Mouse (Mus musculus): ENCODE results near the gene Rbm4. TPM values are rescaled to one million over a fixed set of nuclear protein-coding genes. Genes with fewer than 3 reads are reported as not detected.

Gene Rbm4
- polyA plus RNA-seq, 1 experiment from 2014 or later = 109 TPM

GRCm38 (mm10) chr19:4810746-4811062 lies 17.0 kb upstream of the Rbm4 start:
- peak overlapping the region; percentile 78 for H3K9ac ChIP-seq (ENCODE audit: low read length)
- no peak; the same call in 1 of the 2 replicates for ATAC-seq (ENCODE audit: insufficient number of reproducible peaks, low FRiP score, low TSS enrichment, low read depth)
- WGBS = 0% methylated on average over 17 of the region's 17 CpGs
- H3K36me3 ChIP-seq (ENCODE audit: control insufficient read depth, insufficient read depth, low read length) = no peaks in the 10 kb centered on the region
- 0 out of 2 replicates have a peak overlapping the region, but pooled peaks have one; percentile 15 for H3K27ac ChIP-seq (replicated peaks; ENCODE audit: low read depth, low read length)
- no peaks in the 10 kb centered on the region for H3K9me3 ChIP-seq (ENCODE audit: control insufficient read depth, low read length)
- H3K27me3 ChIP-seq (ENCODE audit: control insufficient read depth, insufficient read depth, low read length) = no peaks in the 10 kb centered on the region
- H3K4me2 ChIP-seq (ENCODE audit: low read depth, severe bottlenecking) = peak overlapping the region; percentile 71
- H3K4me1 ChIP-seq (ENCODE audit: control insufficient read depth, insufficient read depth, low read length) = peaks cover 9% of the 10 kb centered on the region
- no peak for DNase-seq (ENCODE audit: low spot score)
- peak overlapping the region; percentile 70 for H3K4me3 ChIP-seq (ENCODE audit: low read depth, low read length)

GRCm38 (mm10) chr19:4810309-4810708 lies 16.6 kb upstream of the Rbm4 start:
- peak overlapping the region; percentile 78 for H3K9ac ChIP-seq (ENCODE audit: low read length)
- H3K4me3 ChIP-seq (ENCODE audit: low read depth, low read length) = peak overlapping the region; percentile 70
- no peaks in the 10 kb centered on the region for H3K27me3 ChIP-seq (ENCODE audit: control insufficient read depth, insufficient read depth, low read length)
- ATAC-seq (ENCODE audit: insufficient number of reproducible peaks, low FRiP score, low TSS enrichment, low read depth) = no peak
- H3K4me1 ChIP-seq (ENCODE audit: control insufficient read depth, insufficient read depth, low read length) = peaks cover 9% of the 10 kb centered on the region
- no peaks in the 10 kb centered on the region for H3K36me3 ChIP-seq (ENCODE audit: control insufficient read depth, insufficient read depth, low read length)
- 0% methylated on average over 14 of the region's 14 CpGs for WGBS
- no peak for DNase-seq (ENCODE audit: low spot score)
- H3K9me3 ChIP-seq (ENCODE audit: control insufficient read depth, low read length) = no peaks in the 10 kb centered on the region
- H3K27ac ChIP-seq (replicated peaks; ENCODE audit: low read depth, low read length) = no peak overlapping the region
- H3K4me2 ChIP-seq (ENCODE audit: low read depth, severe bottlenecking) = peak overlapping the region; percentile 71

GRCm38 (mm10) chr19:4803283-4803682 lies 9.6 kb upstream of the Rbm4 start:
- H3K4me2 ChIP-seq (ENCODE audit: low read depth, severe bottlenecking) = no peak overlapping the region
- H3K9ac ChIP-seq (ENCODE audit: low read length) = no peak overlapping the region
- H3K27ac ChIP-seq (replicated peaks; ENCODE audit: low read depth, low read length) = no peak overlapping the region
- H3K36me3 ChIP-seq (ENCODE audit: control insufficient read depth, insufficient read depth, low read length) = peaks cover 31% of the 10 kb centered on the region
- no peak for DNase-seq (ENCODE audit: low spot score)
- no peaks in the 10 kb centered on the region for H3K27me3 ChIP-seq (ENCODE audit: control insufficient read depth, insufficient read depth, low read length)
- H3K4me3 ChIP-seq (ENCODE audit: low read depth, low read length) = no peak overlapping the region
- 0 out of 2 replicates have a peak, but pooled peaks cover 1% of the 10 kb centered on the region for H3K4me1 ChIP-seq (ENCODE audit: control insufficient read depth, insufficient read depth, low read length)
- H3K9me3 ChIP-seq (ENCODE audit: control insufficient read depth, low read length) = no peaks in the 10 kb centered on the region
- ATAC-seq (ENCODE audit: insufficient number of reproducible peaks, low FRiP score, low TSS enrichment, low read depth) = no peak
- 87% methylated on average over 10 of the region's 10 CpGs for WGBS

- no peak overlapping the region for H3K9ac ChIP-seq (ENCODE audit: low read length)
- H3K4me2 ChIP-seq (ENCODE audit: low read depth, severe bottlenecking) = no peak overlapping the region
- H3K4me3 ChIP-seq (ENCODE audit: low read depth, low read length) = no peak overlapping the region
- peaks cover 31% of the 10 kb centered on the region for H3K36me3 ChIP-seq (ENCODE audit: control insufficient read depth, insufficient read depth, low read length)
- no peak overlapping the region for H3K27ac ChIP-seq (replicated peaks; ENCODE audit: low read depth, low read length)
- DNase-seq (ENCODE audit: low spot score) (no peak), ATAC-seq (ENCODE audit: insufficient number of reproducible peaks, low FRiP score, low TSS enrichment, low read depth) (no peak)
- H3K27me3 ChIP-seq (ENCODE audit: control insufficient read depth, insufficient read depth, low read length) = no peaks in the 10 kb centered on the region
- WGBS = over 99% methylated on average over 7 of the region's 7 CpGs
- H3K4me1 ChIP-seq (ENCODE audit: control insufficient read depth, insufficient read depth, low read length) = no peaks in the 10 kb centered on the region
- H3K9me3 ChIP-seq (ENCODE audit: control insufficient read depth, low read length) = no peaks in the 10 kb centered on the region
Measured at GRCm38 (mm10) chr19:4802691-4803091, 9.0 kb upstream of the Rbm4 start.

- Histone ChIP-seq H3K4me1 (ENCODE audit: control insufficient read depth, insufficient read depth, low read length) (no peaks in the 10 kb centered on the region), H3K27me3 (ENCODE audit: control insufficient read depth, insufficient read depth, low read length) (no peaks in the 10 kb centered on the region), H3K9ac (ENCODE audit: low read length) (no peak overlapping the region), H3K27ac (replicated peaks; ENCODE audit: low read depth, low read length) (no peak overlapping the region), H3K9me3 (ENCODE audit: control insufficient read depth, low read length) (no peaks in the 10 kb centered on the region), H3K4me3 (ENCODE audit: low read depth, low read length) (no peak overlapping the region), H3K4me2 (ENCODE audit: low read depth, severe bottlenecking) (no peak overlapping the region), H3K36me3 (ENCODE audit: control insufficient read depth, insufficient read depth, low read length) (peaks cover 31% of the 10 kb centered on the region)
- no peak for ATAC-seq (ENCODE audit: insufficient number of reproducible peaks, low FRiP score, low TSS enrichment, low read depth)
- 96% methylated on average over 5 of the region's 5 CpGs for WGBS
- no peak for DNase-seq (ENCODE audit: low spot score)
Measured at GRCm38 (mm10) chr19:4799083-4799482, 5.4 kb upstream of the Rbm4 start.

GRCm38 (mm10) chr19:4797846-4798245 lies 4.1 kb upstream of the Rbm4 start:
- Histone ChIP-seq H3K27me3 (ENCODE audit: control insufficient read depth, insufficient read depth, low read length) (no peaks in the 10 kb centered on the region), H3K9me3 (ENCODE audit: control insufficient read depth, low read length) (no peaks in the 10 kb centered on the region), H3K4me1 (ENCODE audit: control insufficient read depth, insufficient read depth, low read length) (no peaks in the 10 kb centered on the region), H3K36me3 (ENCODE audit: control insufficient read depth, insufficient read depth, low read length) (peaks cover 23% of the 10 kb centered on the region), H3K4me2 (ENCODE audit: low read depth, severe bottlenecking) (no peak overlapping the region), H3K4me3 (ENCODE audit: low read depth, low read length) (no peak overlapping the region), H3K27ac (replicated peaks; ENCODE audit: low read depth, low read length) (no peak overlapping the region), H3K9ac (ENCODE audit: low read length) (no peak overlapping the region)
- DNase-seq (ENCODE audit: low spot score) (no peak), ATAC-seq (ENCODE audit: insufficient number of reproducible peaks, low FRiP score, low TSS enrichment, low read depth) (no peak)
- WGBS = 94% methylated on average over 2 of the region's 2 CpGs

- Histone ChIP-seq H3K4me3 (ENCODE audit: low read depth, low read length) (no peak overlapping the region), H3K9me3 (ENCODE audit: control insufficient read depth, low read length) (no peaks in the 10 kb centered on the region), H3K4me1 (ENCODE audit: control insufficient read depth, insufficient read depth, low read length) (peaks cover 3% of the 10 kb centered on the region), H3K27me3 (ENCODE audit: control insufficient read depth, insufficient read depth, low read length) (no peaks in the 10 kb centered on the region), H3K27ac (replicated peaks; ENCODE audit: low read depth, low read length) (no peak overlapping the region), H3K9ac (ENCODE audit: low read length) (no peak overlapping the region), H3K4me2 (ENCODE audit: low read depth, severe bottlenecking) (no peak overlapping the region), H3K36me3 (ENCODE audit: control insufficient read depth, insufficient read depth, low read length) (peaks cover 12% of the 10 kb centered on the region)
- 71% methylated on average over 1 of the region's 1 CpGs for WGBS
- DNase-seq (ENCODE audit: low spot score) (no peak), ATAC-seq (ENCODE audit: insufficient number of reproducible peaks, low FRiP score, low TSS enrichment, low read depth) (no peak)
Measured at GRCm38 (mm10) chr19:4795929-4796328, 2.2 kb upstream of the Rbm4 start.

- ATAC-seq (ENCODE audit: insufficient number of reproducible peaks, low FRiP score, low TSS enrichment, low read depth) = peak; percentile 55
- WGBS = 1% methylated on average over 16 of the region's 16 CpGs
- peaks cover 4% of the 10 kb centered on the region for H3K36me3 ChIP-seq (ENCODE audit: control insufficient read depth, insufficient read depth, low read length)
- H3K9ac ChIP-seq (ENCODE audit: low read length) = peak overlapping the region; percentile 65
- peaks cover 3% of the 10 kb centered on the region for H3K4me1 ChIP-seq (ENCODE audit: control insufficient read depth, insufficient read depth, low read length)
- no peak overlapping the region for H3K27ac ChIP-seq (replicated peaks; ENCODE audit: low read depth, low read length)
- peak overlapping the region; percentile 46 for H3K4me3 ChIP-seq (ENCODE audit: low read depth, low read length)
- no peaks in the 10 kb centered on the region for H3K9me3 ChIP-seq (ENCODE audit: control insufficient read depth, low read length)
- DNase-seq (ENCODE audit: low spot score) = no peak
- H3K4me2 ChIP-seq (ENCODE audit: low read depth, severe bottlenecking) = peak overlapping the region; percentile 46
- H3K27me3 ChIP-seq (ENCODE audit: control insufficient read depth, insufficient read depth, low read length) = no peaks in the 10 kb centered on the region
Measured at GRCm38 (mm10) chr19:4793281-4793830, 345 bp downstream of the Rbm4 start.

- peaks cover 39% of the 10 kb centered on the region for H3K36me3 ChIP-seq (ENCODE audit: control insufficient read depth, insufficient read depth, low read length)
- WGBS = 93% methylated on average over 2 of the region's 2 CpGs
- no peak overlapping the region for H3K9ac ChIP-seq (ENCODE audit: low read length)
- no peak overlapping the region for H3K4me3 ChIP-seq (ENCODE audit: low read depth, low read length)
- no peak for DNase-seq (ENCODE audit: low spot score)
- H3K4me2 ChIP-seq (ENCODE audit: low read depth, severe bottlenecking) = no peak overlapping the region
- H3K9me3 ChIP-seq (ENCODE audit: control insufficient read depth, low read length) = no peaks in the 10 kb centered on the region
- no peaks in the 10 kb centered on the region; the same call in 1 of the 2 replicates for H3K4me1 ChIP-seq (ENCODE audit: control insufficient read depth, insufficient read depth, low read length)
- ATAC-seq (ENCODE audit: insufficient number of reproducible peaks, low FRiP score, low TSS enrichment, low read depth) = no peak
- H3K27ac ChIP-seq (replicated peaks; ENCODE audit: low read depth, low read length) = no peak overlapping the region
- no peaks in the 10 kb centered on the region for H3K27me3 ChIP-seq (ENCODE audit: control insufficient read depth, insufficient read depth, low read length)
Measured at GRCm38 (mm10) chr19:4786313-4786712, 7.4 kb downstream of the Rbm4 start.

Measured in limb, embryonic 11.5 days (tissue).